Mouse (Mus musculus) liver, embryonic 14.5 days (tissue): Measurements from ENCODE around the gene Fam114a2.
"Not testable (repeated sequence)": the region's sequence is repeated elsewhere in the genome, so short reads cannot be mapped to it uniquely, and the experiment has no call there.

Experiments
- CTCF ChIP-seq: IDR thresholded peaks from 2 replicates; pipeline ENCODE4 v1.5.1; 2016; ENCODE audit warnings: antibody characterized with exemption, low read depth, control low read depth
- EP300 ChIP-seq: IDR thresholded peaks from 2 replicates; pipeline ENCODE4 v1.6.1; 2016; ENCODE audit warnings: antibody characterized with exemption, low read depth

DNA sequence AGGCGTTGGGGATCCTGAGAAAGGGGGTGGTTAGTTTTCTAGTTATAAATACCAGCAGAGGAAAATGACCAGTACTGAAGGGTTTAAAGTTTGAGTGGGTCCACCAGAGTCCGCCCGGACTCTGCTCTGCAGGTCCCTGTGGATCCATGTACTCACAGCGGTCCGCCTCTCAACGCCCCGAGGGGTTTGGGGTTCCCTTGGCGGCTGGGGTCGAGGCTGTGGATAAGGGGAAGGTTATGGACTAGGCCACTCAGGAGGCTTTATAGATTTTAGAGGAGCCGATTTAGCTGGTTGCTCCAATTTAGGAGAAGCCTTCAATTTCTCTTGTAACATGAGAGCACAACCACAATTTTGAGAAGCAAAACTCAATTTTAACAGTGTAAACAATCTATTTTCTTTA lies 39.5 kb upstream of the Fam114a2 start:
- TF ChIP-seq EP300, CTCF: not testable (repeated sequence)
